Mouse (Mus musculus) hindbrain, embryonic 14.5 days (tissue): ENCODE data around the gene Hoxa10. TPM values are rescaled to one million over a fixed set of nuclear protein-coding genes. Genes with fewer than 3 reads are reported as not detected.

Experiments used
- ATAC-seq: fragments of 200-750 bp; cut with Nextera tagmentation; 2 replicates; pipeline ENCODE4 v1.8.0; 2017; ENCODE audit warnings: moderate number of reproducible peaks, mild to moderate bottlenecking, moderate TSS enrichment, moderate library complexity; ENCODE audit not compliant: low FRiP score
- DNase-seq: peaks from one replicate; pipeline ENCODE4 v3.0.0-alpha.2; 2015; ENCODE audit warnings: low spot score
- H3K27ac ChIP-seq: fragments of 300-500 bp; sonication (generic); 2 replicates; pipeline ENCODE4 v1.5.1; 2014; ENCODE audit warnings: mild to moderate bottlenecking, moderate library complexity
- H3K27me3 ChIP-seq: fragments of 300-500 bp; sonication (generic); 2 replicates; pipeline ENCODE4 v1.6.1; 2014; ENCODE audit warnings: mild to moderate bottlenecking, low read length, mixed read lengths; ENCODE audit not compliant: control insufficient read depth, insufficient read depth
- H3K36me3 ChIP-seq: fragments of 300-500 bp; sonication (generic); replicated peaks from 2 replicates; pipeline ENCODE4 v1.6.1; 2014; ENCODE audit not compliant: control insufficient read depth, insufficient read depth
- H3K4me1 ChIP-seq: fragments of 300-500 bp; sonication (generic); replicated peaks from 2 replicates; pipeline ENCODE4 v1.6.1; 2014; ENCODE audit warnings: antibody characterized with exemption, low read length, mixed read lengths; ENCODE audit not compliant: control insufficient read depth, insufficient read depth
- H3K4me2 ChIP-seq: fragments of 300-500 bp; sonication (generic); replicated peaks from 2 replicates; pipeline ENCODE4 v1.6.1; 2014; ENCODE audit warnings: mild to moderate bottlenecking, moderate library complexity
- H3K4me3 ChIP-seq: fragments of 300-500 bp; sonication (generic); replicated peaks from 2 replicates; pipeline ENCODE4 v1.5.1; 2014; ENCODE audit warnings: mild to moderate bottlenecking, low read length
- H3K9ac ChIP-seq: fragments of 300-500 bp; sonication (generic); 2 replicates; pipeline ENCODE4 v1.6.1; 2014
- H3K9me3 ChIP-seq: fragments of 300-500 bp; sonication (generic); 2 replicates; pipeline ENCODE4 v1.6.1; 2016; ENCODE audit warnings: low read length; ENCODE audit not compliant: control insufficient read depth
- WGBS: fragments of 180-500 bp; shearing (Covaris S2); extraction: QIAGEN DNeasy Blood & Tissue Kit; methylation state at CpG from one replicate; pipeline ENCODE4 v1.1.7; 2014; 5-methylcytosine and 5-hydroxymethylcytosine counted together
- polyA plus RNA-seq: library from polyadenylated mRNA; unstranded; fragments of >200 nt; fragmentation: Nextera tagmentation; extraction: Ambion mirVana; gene quantifications from 2 replicates; pipeline ENCODE4 v1.2.1, GENCODE M21; 2014

Gene Hoxa10
- polyA plus RNA-seq, 1 experiment from 2014 or later: 0.37 TPM

DNA sequence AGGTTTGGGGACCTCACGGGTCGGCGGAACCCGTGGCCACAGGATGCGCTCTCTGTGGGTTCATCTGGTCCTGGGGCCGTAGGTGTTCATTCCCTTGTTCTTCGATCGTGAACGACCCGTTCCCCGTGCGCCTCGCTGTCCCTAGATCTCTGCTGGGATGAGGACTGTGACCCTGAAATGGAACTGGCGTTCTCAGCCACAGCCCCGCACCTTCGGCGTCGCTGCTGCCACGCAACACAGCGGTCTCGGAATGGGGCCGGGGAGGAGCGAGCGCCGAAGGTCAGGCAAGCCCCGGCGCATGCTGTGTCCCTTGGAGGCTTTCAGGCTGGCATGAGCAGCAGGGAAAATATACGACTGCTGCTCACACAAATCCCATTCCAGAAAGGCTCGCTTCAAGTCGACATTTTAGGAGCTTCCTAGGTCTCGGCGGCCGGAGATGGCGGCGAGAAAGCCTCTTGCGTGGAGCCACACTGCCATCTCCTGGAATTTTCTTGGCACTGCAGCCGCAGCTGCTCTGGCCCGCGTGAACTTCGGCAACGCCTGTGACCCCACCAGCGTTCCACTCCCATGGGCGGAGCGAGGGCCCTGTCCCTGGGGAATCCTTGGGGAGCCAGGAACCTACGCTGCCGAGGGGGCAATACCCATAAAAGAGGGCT is 19.2 kb downstream of the Hoxa10 start, which contains the start of gene Hoxa7:
TSS of gene Hoxa7 (minus strand) at position 518 of the 656 bp plus-strand sequence.
- peak; percentile 92 for DNase-seq
- H3K4me3 ChIP-seq: peak within 1 kb of the TSS; percentile 37
- peaks cover 100% of the 10 kb centered on the region for H3K27me3 ChIP-seq
- peak within 1 kb of the TSS; percentile 63 for H3K4me2 ChIP-seq
- H3K27ac ChIP-seq: no peak within 1 kb of the TSS
- 1% methylated on average over 46 of the region's 46 CpGs for WGBS
- H3K36me3 ChIP-seq: no peaks in the 10 kb centered on the region
- H3K9ac ChIP-seq: peak within 1 kb of the TSS; percentile 32
- no peaks in the 10 kb centered on the region for H3K9me3 ChIP-seq
- 0 out of 2 replicates have a peak, but pooled peaks cover 4% of the 10 kb centered on the region for H3K4me1 ChIP-seq
- peak; percentile 67 for ATAC-seq

DNA sequence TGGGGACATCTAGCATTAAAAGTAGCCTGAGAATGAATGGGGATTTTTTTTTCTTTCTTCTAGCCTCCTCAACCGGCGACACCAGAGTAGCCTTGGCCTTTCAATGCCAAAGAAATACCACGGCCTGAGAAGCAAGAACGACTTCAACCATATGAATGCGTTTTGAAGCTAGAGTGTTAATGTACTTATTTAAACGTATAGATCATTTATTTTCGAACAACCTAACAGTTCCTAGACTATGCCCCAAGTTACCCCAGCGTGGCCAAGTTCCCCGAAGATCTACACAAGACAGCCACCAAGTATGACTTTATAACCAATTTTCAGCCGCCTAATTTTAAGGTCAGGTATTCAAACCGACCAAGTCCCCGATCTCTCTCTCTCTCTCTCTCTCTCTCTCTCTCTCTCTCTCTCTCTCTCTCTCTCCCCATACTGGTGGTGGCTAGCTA is 19.8 kb downstream of the Hoxa10 start:
- Histone ChIP-seq H3K27me3 (peaks cover 100% of the 10 kb centered on the region), H3K36me3 (no peaks in the 10 kb centered on the region), H3K9me3 (no peaks in the 10 kb centered on the region), H3K4me2 (peak overlapping the region; percentile 63), H3K4me1 (0 out of 2 replicates have a peak, but pooled peaks cover 4% of the 10 kb centered on the region), H3K4me3 (peak overlapping the region; percentile 37), H3K27ac (no peak overlapping the region), H3K9ac (no peak overlapping the region)
- no peak for DNase-seq
- ATAC-seq: no peak
- WGBS: 4% methylated on average over 12 of the region's 12 CpGs

DNA sequence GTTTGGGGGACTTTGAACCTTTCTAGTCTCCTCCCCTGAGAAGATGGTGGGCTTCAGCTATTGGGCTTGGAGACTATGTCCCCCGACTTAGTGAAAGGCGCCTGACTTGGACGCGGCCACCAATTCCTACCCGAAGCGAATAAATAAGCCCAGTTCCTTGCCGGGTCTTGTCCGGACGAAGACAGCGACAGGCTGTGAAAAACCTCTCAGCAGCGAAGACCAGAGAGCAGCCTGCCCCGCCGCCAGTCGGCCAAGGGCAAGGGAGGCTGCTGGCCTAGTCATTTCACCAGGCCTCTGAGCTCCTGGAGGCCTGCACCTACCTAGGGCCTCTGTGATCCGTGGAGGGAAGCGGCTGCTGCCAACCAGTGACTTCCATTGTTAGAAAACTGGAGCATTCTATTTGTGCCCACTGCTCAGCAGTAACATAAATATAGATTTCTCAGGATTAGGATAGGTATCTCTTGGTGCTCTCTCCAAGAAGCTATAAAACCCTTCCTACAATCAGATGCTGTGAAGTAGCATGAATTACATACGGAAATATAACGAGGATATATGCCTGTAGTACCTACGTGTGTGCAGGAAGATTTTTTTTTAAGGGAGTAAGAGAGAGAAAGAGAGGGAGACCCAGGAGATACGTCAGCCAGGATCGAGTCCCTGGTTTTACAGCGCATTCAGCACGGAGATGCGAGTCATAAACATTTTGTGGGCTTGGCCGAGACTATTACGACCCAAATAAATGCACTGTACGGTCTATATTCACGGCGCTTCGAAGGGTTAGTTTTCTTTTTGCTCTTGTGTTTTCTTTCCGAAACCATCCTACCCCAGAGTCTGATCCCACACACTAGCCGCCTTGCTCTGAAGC is 20.4 kb downstream of the Hoxa10 start:
- Histone ChIP-seq H3K4me1 (0 out of 2 replicates have a peak, but pooled peaks cover 4% of the 10 kb centered on the region), H3K27ac (no peak overlapping the region), H3K9ac (no peak overlapping the region), H3K9me3 (no peaks in the 10 kb centered on the region), H3K27me3 (peaks cover 100% of the 10 kb centered on the region), H3K36me3 (no peaks in the 10 kb centered on the region), H3K4me2 (no peak overlapping the region), H3K4me3 (no peak overlapping the region)
- DNase-seq: no peak
- WGBS: 15% methylated on average over 32 of the region's 32 CpGs
- no peak for ATAC-seq

DNA sequence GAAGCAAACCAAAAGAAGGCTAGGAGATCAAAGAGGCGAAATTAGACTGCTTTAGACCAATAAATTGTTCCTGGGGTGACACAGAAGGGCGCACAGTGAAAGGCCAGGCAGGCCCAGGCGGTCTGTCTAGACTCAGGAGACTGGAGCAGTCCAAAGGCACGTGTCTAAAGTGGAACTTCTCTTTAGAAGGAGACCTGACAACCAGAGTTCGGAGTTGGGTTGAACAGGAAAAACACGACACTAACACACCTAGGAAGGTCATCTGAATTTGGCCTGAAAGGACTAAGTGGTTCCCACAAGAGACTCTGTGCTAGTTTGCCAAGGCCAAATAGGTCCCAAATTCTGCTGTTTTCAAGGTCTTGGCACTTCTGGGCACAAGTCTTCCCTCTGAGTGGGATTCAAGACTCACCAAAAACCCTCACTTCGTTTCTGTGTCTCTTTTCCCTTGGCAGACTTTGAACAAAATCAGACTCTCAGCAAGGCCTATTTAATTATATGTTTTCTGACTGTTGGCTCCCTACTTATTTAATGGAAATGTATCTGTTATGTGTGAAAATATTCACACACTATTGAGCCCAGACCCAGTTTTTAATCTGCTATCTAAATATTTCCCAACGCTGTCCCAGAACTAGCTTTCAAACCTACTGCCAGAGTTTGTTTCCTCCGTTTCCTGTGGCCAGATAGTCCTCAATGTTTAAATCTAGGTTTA is 21.3 kb downstream of the Hoxa10 start:
- Histone ChIP-seq H3K9me3 (no peaks in the 10 kb centered on the region), H3K36me3 (no peaks in the 10 kb centered on the region), H3K27me3 (peaks cover 100% of the 10 kb centered on the region), H3K9ac (no peak overlapping the region), H3K4me1 (0 out of 2 replicates have a peak, but pooled peaks cover 4% of the 10 kb centered on the region), H3K27ac (no peak overlapping the region), H3K4me3 (no peak overlapping the region), H3K4me2 (no peak overlapping the region)
- no peak for ATAC-seq
- no peak for DNase-seq
- 22% methylated on average over 9 of the region's 9 CpGs for WGBS

DNA sequence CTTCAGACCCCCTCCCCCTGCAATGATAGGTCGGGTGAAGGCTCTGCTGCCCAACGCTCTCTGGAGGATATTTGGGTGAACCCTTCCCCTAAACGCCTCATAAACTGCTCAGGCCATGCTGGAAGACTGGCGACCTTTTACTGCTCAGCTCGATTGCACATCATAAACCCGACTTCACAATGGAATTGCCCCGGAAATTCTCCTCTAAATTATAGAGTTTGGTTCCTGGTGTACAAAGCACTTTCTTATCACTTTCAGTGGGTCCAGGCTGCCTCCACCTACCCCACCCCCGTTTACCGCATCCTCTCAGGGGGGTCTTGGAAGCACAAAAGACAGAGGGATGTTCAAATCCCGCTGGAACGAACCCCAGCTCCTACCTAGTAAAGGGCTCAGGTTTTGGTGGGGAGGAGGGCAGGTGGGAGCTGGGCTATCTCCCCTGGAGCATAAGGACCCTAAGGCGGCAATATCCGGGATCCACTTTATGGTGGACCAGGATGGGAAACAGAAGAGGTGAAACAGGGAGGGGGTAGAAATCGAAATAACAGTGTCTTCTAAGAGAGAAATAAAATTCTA is 21.9 kb downstream of the Hoxa10 start:
- Histone ChIP-seq H3K4me2 (no peak overlapping the region), H3K9ac (no peak overlapping the region), H3K4me1 (0 out of 2 replicates have a peak, but pooled peaks cover 4% of the 10 kb centered on the region), H3K9me3 (no peaks in the 10 kb centered on the region), H3K27ac (no peak overlapping the region), H3K4me3 (no peak overlapping the region), H3K27me3 (peaks cover 100% of the 10 kb centered on the region), H3K36me3 (no peaks in the 10 kb centered on the region)
- WGBS: 7% methylated on average over 14 of the region's 14 CpGs
- no peak for DNase-seq
- ATAC-seq: no peak

DNA sequence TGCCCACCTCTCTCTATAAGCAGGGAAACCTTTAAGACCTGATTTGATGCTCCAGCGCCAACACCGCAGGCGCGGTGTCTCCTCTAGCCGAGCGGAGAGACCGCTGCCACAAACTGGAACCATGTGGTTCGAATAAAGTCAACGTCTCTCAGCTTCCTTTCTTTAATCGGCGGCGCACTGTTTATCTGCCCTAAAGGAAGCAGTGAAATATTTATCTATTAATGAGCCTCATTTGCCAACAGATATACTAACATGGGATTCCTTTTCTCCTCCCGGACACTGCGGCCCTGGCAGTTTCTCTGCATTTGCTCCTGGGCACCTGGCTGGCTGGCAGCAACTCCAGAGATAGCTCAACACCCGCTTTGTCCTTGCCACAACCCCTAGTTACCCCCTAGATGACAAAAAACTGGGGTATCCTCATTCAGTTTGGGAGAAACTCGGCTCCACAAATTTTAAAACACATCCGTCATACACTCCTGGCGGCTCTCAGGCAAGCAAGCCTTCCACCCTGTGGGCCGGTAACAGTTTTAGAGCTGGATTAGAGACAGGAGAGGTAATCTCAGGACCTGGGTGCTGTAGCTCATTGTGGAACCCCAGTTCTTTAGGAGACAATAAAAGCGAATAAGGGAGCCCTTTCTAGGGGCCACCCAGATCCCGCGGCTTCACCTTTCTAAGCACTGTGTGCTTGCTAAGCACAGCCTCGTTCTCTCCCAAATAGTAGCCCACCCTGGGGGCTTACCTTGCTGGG is 22.6 kb downstream of the Hoxa10 start:
- DNase-seq (no peak), ATAC-seq (no peak)
- WGBS: 5% methylated on average over 23 of the region's 23 CpGs
- Histone ChIP-seq H3K4me2 (peak overlapping the region; percentile 33; the same call in 1 of the 2 replicates), H3K9me3 (no peaks in the 10 kb centered on the region), H3K4me1 (0 out of 2 replicates have a peak, but pooled peaks cover 4% of the 10 kb centered on the region), H3K36me3 (no peaks in the 10 kb centered on the region), H3K4me3 (peak overlapping the region; percentile 22; the same call in 1 of the 2 replicates), H3K27ac (no peak overlapping the region), H3K9ac (no peak overlapping the region), H3K27me3 (peaks cover 100% of the 10 kb centered on the region)

- H3K27me3 ChIP-seq: peaks cover 100% of the 10 kb centered on the region
- H3K27ac ChIP-seq: no peak overlapping the region
Observed at GRCm38 (mm10) chr6:52217459-52217768, 23.2 kb downstream of the Hoxa10 start.

DNA sequence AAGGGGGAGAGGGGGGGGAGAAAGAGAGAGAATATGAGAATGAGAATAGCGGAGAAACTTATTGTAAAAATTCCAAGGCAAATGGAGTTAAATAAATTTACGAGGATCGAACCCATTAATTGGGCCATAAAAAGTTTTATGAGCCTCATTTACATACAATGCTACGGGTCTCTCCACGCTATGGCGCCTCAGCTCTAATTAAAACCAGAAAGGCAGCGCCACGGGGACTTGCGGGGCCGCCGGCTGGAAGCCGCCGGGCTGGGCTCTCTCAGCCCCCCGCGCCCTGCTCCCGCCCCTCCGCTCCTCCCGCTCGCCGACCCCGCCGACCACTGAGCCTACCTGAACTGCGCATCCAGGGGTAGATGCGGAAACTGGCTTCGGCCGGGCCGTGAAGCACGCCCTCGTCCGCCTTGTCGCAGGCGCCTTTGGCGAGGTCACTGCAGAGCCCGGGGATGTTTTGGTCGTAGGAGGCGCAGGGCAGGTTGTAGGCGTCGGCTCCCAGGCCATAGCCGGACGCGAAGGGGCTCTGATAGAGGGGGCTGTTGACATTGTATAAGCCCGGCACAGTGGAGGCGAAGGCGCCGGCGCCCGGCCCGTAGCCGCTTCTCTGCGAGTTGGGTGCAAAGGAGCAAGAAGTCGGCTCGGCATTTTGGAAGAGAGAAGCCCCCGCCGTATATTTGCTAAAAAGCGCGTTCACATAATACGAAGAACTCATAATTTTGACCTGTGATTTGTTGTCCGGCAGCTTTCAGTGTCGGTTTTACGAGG is 23.8 kb downstream of the Hoxa10 start:
- ATAC-seq: no peak
- H3K27ac ChIP-seq: no peak overlapping the region
- H3K9ac ChIP-seq: no peak overlapping the region
- H3K36me3 ChIP-seq: no peaks in the 10 kb centered on the region
- peak overlapping the region; percentile 22 for H3K4me3 ChIP-seq
- no peaks in the 10 kb centered on the region for H3K9me3 ChIP-seq
- no peak for DNase-seq
- WGBS: 2% methylated on average over 60 of the region's 60 CpGs
- H3K27me3 ChIP-seq: peaks cover 100% of the 10 kb centered on the region
- 0 out of 2 replicates have a peak, but pooled peaks cover 4% of the 10 kb centered on the region for H3K4me1 ChIP-seq
- peak overlapping the region; percentile 33 for H3K4me2 ChIP-seq

More at GRCm38 (mm10) chr6:52217459-52217768, 23.2 kb downstream of the Hoxa10 start:
- Histone ChIP-seq H3K4me2 (peak overlapping the region; percentile 33), H3K36me3 (no peaks in the 10 kb centered on the region), H3K4me1 (0 out of 2 replicates have a peak, but pooled peaks cover 4% of the 10 kb centered on the region), H3K9me3 (no peaks in the 10 kb centered on the region), H3K4me3 (peak overlapping the region; percentile 22), H3K9ac (no peak overlapping the region)
- DNase-seq (no peak), ATAC-seq (no peak)
- under 1% methylated on average over 25 of the region's 25 CpGs for WGBS
